Comparison of ENCODE assay signal across 8 mouse cellular contexts in the genomic region with DNA sequence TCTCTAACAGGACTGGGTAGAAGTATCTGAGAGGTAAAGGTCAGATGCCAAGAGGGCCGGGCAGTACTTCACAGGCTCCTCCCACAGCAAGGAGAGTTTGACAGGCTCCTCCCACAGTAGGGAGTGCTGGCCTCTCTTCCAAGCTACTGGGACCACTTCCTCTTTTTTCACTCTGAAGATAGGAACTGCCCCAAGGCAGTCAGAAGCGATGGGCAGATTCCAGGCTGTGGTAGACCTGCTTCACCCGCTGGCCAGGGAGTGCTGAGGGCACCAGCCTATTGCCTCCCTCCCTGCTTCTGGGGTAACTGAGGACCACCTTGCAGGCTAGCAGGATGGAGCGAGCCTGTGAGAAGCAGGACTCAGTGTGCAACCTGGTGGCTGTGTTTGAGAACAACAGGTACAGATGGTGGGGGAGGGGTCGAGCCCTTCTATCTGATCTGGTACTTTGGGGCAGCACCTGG. TPM values are rescaled to one million over a fixed set of nuclear protein-coding genes. Genes with fewer than 3 reads are reported as not detected.
DNase-seq lines count a peak whose midpoint lies in the region; ATAC-seq and TF ChIP-seq lines count a peak whose summit lies in the region.

Gene Fgd2, plus strand, starts transcription at position 154 of the 461 bp plus-strand sequence.

- TF ChIP-seq CTCF in left cerebral cortex, adult 2 months (IDR thresholded peaks at IDR 0.05): peak; percentile 7

- H3K36me3 ChIP-seq in hindbrain, embryonic 13.5 days: no peaks in the 10 kb centered on the region
- no peaks in the 10 kb centered on the region for H3K36me3 ChIP-seq in neural tube, embryonic 15.5 days

- no peak within 1 kb of the TSS; the same call in 1 of the 2 replicates for H3K9ac ChIP-seq in hindbrain, embryonic 13.5 days
- no peak within 1 kb of the TSS for H3K9ac ChIP-seq in neural tube, embryonic 15.5 days (replicated peaks)

- H3K4me2 ChIP-seq in hindbrain, embryonic 13.5 days: no peak within 1 kb of the TSS
- no peak within 1 kb of the TSS for H3K4me2 ChIP-seq in neural tube, embryonic 15.5 days

- no peaks in the 10 kb centered on the region for H3K27me3 ChIP-seq in hindbrain, embryonic 13.5 days
- H3K27me3 ChIP-seq in neural tube, embryonic 15.5 days (replicated peaks): no peaks in the 10 kb centered on the region

- intact Hi-C loops in left cerebral cortex, adult 2 months (cut with DNase I): no loop called here

- ATAC-seq in megakaryocyte progenitor cell, adult 5-6 weeks (replicated peaks; ENCODE audit: poor library complexity): peak; percentile 78
- no peak for ATAC-seq in inflammation-experienced regulatory T-cells, adult 6 months
- no peak for ATAC-seq in hindbrain, embryonic 13.5 days (ENCODE audit: low FRiP score)
- ATAC-seq in neural tube, embryonic 15.5 days (ENCODE audit: low FRiP score): no peak

- no peaks in the 10 kb centered on the region for H3K9me3 ChIP-seq in hindbrain, embryonic 13.5 days
- H3K9me3 ChIP-seq in neural tube, embryonic 15.5 days (replicated peaks): no peaks in the 10 kb centered on the region

- no peak within 1 kb of the TSS for H3K27ac ChIP-seq in left cerebral cortex, adult 2 months
- no peak within 1 kb of the TSS for H3K27ac ChIP-seq in hindbrain, embryonic 13.5 days
- H3K27ac ChIP-seq in neural tube, embryonic 15.5 days (replicated peaks): no peak within 1 kb of the TSS

- DNase-seq in left cerebral cortex, adult 2 months (ENCODE audit: extremely low spot score in 1 of 2, low spot score in 2 of 2): no peak
- DNase-seq in left cerebral cortex, adult 11 months (ENCODE audit: low spot score): no peak
- peak; percentile 50 for DNase-seq in c-Kit-positive CD71-negative TER-119-negative erythroid progenitor cells, embryonic 14.5 days (ENCODE audit: low read depth)
- DNase-seq in kidney, postnatal 14 days: peak; percentile 37

- H3K4me3 ChIP-seq in left cerebral cortex, adult 2 months: peak within 1 kb of the TSS; percentile 23; the same call in 1 of the 2 replicates
- H3K4me3 ChIP-seq in hindbrain, embryonic 13.5 days: no peak within 1 kb of the TSS
- H3K4me3 ChIP-seq in neural tube, embryonic 15.5 days (replicated peaks): no peak within 1 kb of the TSS

- 23% methylated on average over 5 of the region's 5 CpGs for WGBS in hindbrain, embryonic 13.5 days
- 22% methylated on average over 5 of the region's 5 CpGs for WGBS in neural tube, embryonic 15.5 days

- peaks cover 18% of the 10 kb centered on the region for H3K4me1 ChIP-seq in hindbrain, embryonic 13.5 days (replicated peaks)
- H3K4me1 ChIP-seq in neural tube, embryonic 15.5 days: peaks cover 21% of the 10 kb centered on the region

RNA-seq across cellular contexts. Expression of gene Fgd2, which starts in this region (rescaled TPM):
- 1 to 10 TPM; 5.4 to 7.4 TPM for total RNA-seq in left cerebral cortex, adult 2 months (2021)
- 19.1 and 22.0 TPM in 2 replicates for total RNA-seq in megakaryocyte progenitor cell, adult 5-6 weeks (2015)
- total RNA-seq in megakaryocyte progenitor cell, adult 5-6 weeks (2017): 19.6 and 28.5 TPM in 2 replicates
- 1 to 10 TPM in 2 of 3 experiments, not detected in 1; 1.5 to 3.3 TPM for polyA plus RNA-seq in inflammation-experienced regulatory T-cells, adult 6 months (2017; shearing (Covaris generic))
- 3.8 and 5.3 TPM in 2 replicates for polyA plus RNA-seq in hindbrain, embryonic 13.5 days (2015; fragmentation: Nextera tagmentation; extraction: Ambion mirVana)
- 3.7 and 9.8 TPM in 2 replicates for polyA plus RNA-seq in neural tube, embryonic 15.5 days (2015; fragmentation: Nextera tagmentation; extraction: Ambion mirVana)

Comparison
In these comparisons a context has a peak if more than half of its experiments do, and no peak if none do; other contexts are left out.
1. DNase-seq: peak in c-Kit-positive CD71-negative TER-119-negative erythroid progenitor cells, embryonic 14.5 days (single experiment) and kidney, postnatal 14 days (single experiment); none in left cerebral cortex, adult 2 months (0 of 2) and left cerebral cortex, adult 11 months (single experiment).